Mouse (Mus musculus) erythroid progenitor cell, adult 5-6 weeks (primary cell): ENCODE results near the gene Cdc40. TPM values are rescaled to one million over a fixed set of nuclear protein-coding genes. Genes with fewer than 3 reads are reported as not detected.
"Not testable (repeated sequence)": the region's sequence is repeated elsewhere in the genome, so short reads cannot be mapped to it uniquely, and the experiment has no call there.

Source experiments
- ATAC-seq: replicated peaks from 2 replicates; pipeline ENCODE4 v1.8.0; 2016; ENCODE audit warnings: moderate number of reproducible peaks, mild to moderate bottlenecking, moderate TSS enrichment, inconsistent platforms; ENCODE audit not compliant: poor library complexity, low FRiP score, severe bottlenecking
- total RNA-seq, 2 experiments: library from RNA; stranded (forward) in 1 of 2; stranded (reverse) in 1 of 2; fragments of 150-400 nt in 1 of 2; fragments of 186-747, 209-891 nt in 1 of 2; gene quantifications; 2 replicates each; pipeline versions ENCODE4 v1.2.3 to v1.2.4; 2015 to 2017; ENCODE audit warnings: low replicate concordance in 2 of 2

The Cdc40 gene
- total RNA-seq, 2 experiments from 2014 or later, result 15.7 to 28.1 TPM

- no peak for ATAC-seq
These were observed 11.1 kb downstream of the Cdc40 start for GRCm38 (mm10) chr10:40872052-40872451.

GRCm38 (mm10) chr10:40871301-40871700 is 11.8 kb downstream of the Cdc40 start:
- ATAC-seq, result no peak

- no peak for ATAC-seq
These were observed 15.0 kb downstream of the Cdc40 start for GRCm38 (mm10) chr10:40868081-40868480.

- ATAC-seq, result no peak
These were observed 25.5 kb downstream of the Cdc40 start for GRCm38 (mm10) chr10:40857599-40857998.

GRCm38 (mm10) chr10:40856703-40857102 is 26.4 kb downstream of the Cdc40 start:
- no peak for ATAC-seq

GRCm38 (mm10) chr10:40855616-40856015 is 27.5 kb downstream of the Cdc40 start:
- ATAC-seq, result no peak

- no peak for ATAC-seq
These were observed 32.0 kb downstream of the Cdc40 start for GRCm38 (mm10) chr10:40851138-40851537.

- ATAC-seq, result no peak
These were observed 32.5 kb downstream of the Cdc40 start for GRCm38 (mm10) chr10:40850644-40851043.

GRCm38 (mm10) chr10:40847176-40847874 is 35.8 kb downstream of the Cdc40 start:
- ATAC-seq, result no peak

GRCm38 (mm10) chr10:40845626-40846025 is 37.5 kb downstream of the Cdc40 start:
- ATAC-seq, result no peak

- no peak for ATAC-seq
These were observed 38.6 kb downstream of the Cdc40 start for GRCm38 (mm10) chr10:40844546-40844945.

- ATAC-seq, result no peak
These were observed 39.3 kb downstream of the Cdc40 start for GRCm38 (mm10) chr10:40843841-40844240.

- ATAC-seq, result no peak
These were observed 43.0 kb downstream of the Cdc40 start for GRCm38 (mm10) chr10:40840086-40840485.

GRCm38 (mm10) chr10:40831267-40831666 is 51.8 kb downstream of the Cdc40 start:
- no peak for ATAC-seq

GRCm38 (mm10) chr10:40830312-40830711 is 52.8 kb downstream of the Cdc40 start:
- ATAC-seq, result no peak

- no peak for ATAC-seq
These were observed 55.4 kb downstream of the Cdc40 start for GRCm38 (mm10) chr10:40827706-40828105.

GRCm38 (mm10) chr10:40825952-40826351 is 57.2 kb downstream of the Cdc40 start:
- ATAC-seq, result no peak

- ATAC-seq, result no peak
These were observed 66.6 kb downstream of the Cdc40 start for GRCm38 (mm10) chr10:40816471-40816870.

- no peak for ATAC-seq
These were observed 69.5 kb downstream of the Cdc40 start for GRCm38 (mm10) chr10:40813627-40814026.

GRCm38 (mm10) chr10:40809411-40809910 is 73.7 kb downstream of the Cdc40 start:
- ATAC-seq, result not testable (repeated sequence)

GRCm38 (mm10) chr10:40806221-40806620 is 76.9 kb downstream of the Cdc40 start:
- ATAC-seq, result no peak

GRCm38 (mm10) chr10:40805221-40805620 is 77.9 kb downstream of the Cdc40 start:
- ATAC-seq, result no peak
